Mouse (Mus musculus): ENCODE results near the gene Tnni2. TPM values are rescaled to one million over a fixed set of nuclear protein-coding genes. Genes with fewer than 3 reads are reported as not detected.

Tnni2 gene
- total RNA-seq, 2 experiments from 2014 or later: 0.50 to 0.89 TPM

DNA sequence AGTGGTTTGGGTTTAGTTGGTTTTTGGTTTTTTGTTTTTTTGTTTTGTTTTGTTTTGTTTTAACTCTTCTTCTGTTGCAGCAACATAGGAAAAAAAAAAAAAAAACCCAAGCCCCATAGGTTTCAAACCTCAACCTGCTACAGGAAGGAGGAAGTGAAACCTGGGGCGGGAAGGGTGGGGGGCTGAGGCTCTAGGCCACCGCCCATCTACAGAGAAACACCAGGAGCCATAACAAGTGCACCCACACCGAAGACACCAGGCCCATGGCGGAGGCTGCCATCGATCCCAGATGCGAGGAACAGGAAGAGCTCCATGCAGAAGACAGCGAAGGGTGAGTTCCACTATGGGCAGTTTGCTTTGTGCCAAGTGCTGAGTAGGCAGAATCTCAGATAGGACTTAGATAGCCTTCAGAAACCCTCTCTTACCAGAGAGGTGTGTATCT is 19.0 kb downstream of the Tnni2 start, which contains the start of gene Lsp1:
TSS of gene Lsp1 (plus strand) at position 174 of the 442 bp plus-strand sequence.
- no peak for DNase-seq

DNA sequence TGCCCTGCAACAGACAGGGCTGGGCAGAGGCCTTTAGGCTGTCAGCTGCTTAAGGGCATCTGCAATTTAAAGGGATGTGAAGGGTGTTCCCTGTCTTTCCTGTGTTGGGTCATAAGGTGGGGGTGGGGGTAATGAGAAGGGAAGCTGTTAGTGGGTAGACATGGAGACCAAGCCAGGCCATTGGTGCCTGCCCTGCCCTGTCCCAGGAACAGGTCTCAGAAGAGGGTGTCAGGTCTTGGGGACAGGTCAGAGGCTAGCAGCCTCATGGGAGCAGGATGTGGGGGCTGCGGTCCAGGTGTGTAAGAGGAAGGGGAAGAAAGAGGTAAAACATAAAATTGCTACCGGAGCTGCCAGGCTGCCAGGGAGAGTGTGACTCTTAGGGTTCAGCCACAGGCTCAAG is 19.8 kb downstream of the Tnni2 start:
- no peak for DNase-seq

DNA sequence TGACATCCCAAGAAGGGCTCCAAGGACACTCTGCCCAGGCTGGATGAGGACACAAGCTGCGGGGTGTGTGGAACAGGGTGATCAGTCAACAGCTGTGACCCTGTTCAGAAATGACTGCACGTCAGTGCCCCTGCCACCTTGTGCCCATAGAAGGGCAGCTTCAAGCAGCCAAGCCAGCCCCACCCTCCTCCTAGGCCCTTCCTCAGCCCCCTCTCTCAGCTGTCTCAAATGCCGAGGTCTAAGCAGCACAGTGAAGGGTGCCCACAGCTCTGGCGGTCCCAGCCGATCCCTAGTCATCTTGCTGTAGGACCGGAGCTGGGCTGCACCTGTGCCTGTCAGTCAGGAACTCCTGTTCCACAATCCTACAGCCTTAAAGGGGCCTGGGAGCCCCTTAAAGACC is 20.6 kb downstream of the Tnni2 start:
- no peak for DNase-seq

DNA sequence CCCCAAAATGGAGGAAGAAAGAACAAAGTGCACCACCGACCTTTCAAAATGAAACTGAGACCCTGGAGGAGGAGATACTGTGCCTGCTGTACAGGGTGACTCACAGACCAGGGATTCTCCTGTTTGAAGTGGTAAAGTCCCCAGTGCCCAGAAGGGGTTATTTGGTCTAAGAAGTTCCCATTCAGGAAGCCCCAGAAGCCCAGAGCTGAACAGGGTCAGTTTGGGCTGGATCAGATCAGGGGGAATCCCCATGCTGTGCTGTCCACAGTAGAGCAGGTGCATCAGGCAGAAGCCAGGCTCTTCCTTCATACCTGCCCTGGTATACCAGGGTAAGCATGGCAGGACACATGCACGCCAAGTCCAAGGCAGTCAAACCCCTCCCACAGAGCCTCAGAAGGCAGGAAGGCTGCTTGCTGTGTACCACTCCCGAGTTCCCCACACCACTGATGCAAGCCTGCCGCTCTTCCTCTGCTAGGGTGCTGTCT is 21.0 kb downstream of the Tnni2 start:
- no peak for DNase-seq

DNA sequence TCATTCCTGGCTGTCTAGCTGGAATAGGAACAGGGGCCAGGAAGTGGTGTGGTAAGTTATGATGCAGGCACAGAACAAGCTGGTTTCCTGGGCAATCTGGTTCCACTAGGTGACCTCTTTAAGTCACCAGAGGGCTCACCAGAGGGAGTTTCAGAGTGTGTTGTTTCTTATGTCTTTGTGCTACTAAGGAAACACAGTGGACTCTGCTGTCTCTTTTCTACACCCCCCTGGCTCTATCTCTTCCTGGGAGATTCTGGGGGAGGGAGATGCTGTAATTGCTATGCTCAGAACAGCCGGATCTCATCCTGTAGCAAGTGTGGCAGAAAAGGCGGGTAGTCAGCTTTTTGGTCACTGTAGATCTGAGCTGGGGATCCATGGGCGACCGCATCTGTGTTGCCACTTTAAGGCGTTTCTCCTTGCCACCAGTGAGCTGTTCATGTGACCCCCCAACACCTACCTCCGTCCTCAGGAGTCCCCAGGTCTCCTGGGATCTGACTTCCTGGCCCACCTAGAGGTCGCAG is 28.6 kb downstream of the Tnni2 start:
- no peak for DNase-seq

DNA sequence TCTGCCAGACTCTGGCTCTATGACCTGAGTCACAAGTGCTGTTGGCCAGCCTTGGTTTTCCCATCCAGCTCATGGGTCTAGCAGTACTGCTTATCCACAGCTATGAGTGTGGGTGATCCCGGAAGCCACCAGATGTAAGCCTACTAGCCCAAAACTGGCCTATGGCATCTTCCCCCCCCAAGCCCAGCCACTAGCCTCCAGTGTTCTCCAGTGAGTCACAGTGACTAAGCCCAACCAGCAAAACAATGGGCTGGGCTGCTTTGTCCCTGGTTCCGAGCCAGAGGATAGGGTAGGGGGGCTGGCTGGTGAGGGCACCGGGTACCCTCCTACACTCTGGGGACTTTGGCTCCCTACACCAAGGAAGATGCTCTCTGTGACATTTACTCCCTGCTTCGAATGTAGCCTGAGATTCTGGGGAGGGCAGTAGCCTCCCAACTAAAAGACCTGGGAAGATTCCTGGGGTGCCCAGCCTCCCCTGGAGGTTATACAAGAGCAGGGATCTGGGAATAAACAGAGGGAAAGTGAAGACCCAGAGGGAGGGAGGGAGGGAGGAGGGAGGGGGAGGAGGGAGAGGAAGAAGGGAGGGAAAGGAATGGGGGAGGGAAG is 29.3 kb downstream of the Tnni2 start:
- peak; percentile 24 to 49 for DNase-seq

DNA sequence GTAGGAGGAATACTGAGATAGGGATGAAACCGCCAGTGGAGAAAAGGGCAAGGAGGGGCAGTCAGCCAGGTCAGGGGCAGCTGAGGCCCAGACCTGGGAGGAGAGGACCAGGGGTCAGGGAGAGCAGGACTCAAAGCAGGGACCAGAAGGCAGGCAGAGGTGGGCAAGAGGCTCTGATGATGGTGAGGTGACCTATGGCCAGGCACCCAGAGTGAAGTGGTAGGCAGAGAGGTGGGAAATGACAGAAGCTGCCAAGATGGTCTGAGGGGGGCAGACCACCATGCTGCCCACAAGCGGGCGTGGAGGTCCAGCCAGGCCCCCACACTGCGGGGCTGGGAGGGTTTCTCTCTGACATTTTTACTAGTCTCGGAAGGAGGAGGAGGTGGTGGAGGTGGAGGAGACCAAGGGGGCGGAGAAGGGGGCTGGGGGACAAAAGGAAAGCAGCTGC is 29.8 kb downstream of the Tnni2 start:
- DNase-seq: no peak

DNA sequence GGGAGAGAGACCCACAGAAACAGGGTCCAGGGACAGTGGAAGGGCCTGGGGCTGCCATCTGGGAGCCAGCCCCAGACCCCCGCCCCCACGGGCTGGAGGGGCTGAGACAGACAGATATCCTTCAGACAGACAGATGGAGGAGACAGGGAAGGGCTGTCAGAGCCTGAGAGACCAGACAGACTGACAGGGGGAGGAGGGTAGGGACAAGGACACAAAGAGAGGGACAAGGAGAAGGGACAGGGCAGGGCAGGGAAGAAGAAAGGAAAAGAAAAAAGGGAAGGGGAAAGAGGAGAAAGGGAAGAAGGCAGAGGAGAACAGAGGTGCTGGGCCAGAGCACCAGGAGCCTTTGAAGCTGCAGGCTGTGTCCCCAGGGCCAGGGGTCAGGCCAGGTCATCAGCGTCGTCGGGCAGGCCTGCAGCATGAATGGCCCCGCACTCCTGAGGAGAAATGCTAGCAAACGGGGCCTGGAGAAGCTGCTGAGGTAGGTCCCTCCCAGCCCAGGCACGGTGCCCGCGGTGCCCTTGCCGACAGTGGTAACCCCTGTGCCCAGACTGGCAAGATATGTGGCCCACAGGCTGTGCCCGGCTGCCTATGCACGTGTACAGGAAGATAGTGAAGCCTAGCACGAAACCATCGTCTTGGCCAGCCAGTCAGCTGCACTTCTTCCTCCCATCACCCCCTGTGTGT is 30.4 kb downstream of the Tnni2 start:
- DNase-seq: peak; percentile 16 to 61

DNA sequence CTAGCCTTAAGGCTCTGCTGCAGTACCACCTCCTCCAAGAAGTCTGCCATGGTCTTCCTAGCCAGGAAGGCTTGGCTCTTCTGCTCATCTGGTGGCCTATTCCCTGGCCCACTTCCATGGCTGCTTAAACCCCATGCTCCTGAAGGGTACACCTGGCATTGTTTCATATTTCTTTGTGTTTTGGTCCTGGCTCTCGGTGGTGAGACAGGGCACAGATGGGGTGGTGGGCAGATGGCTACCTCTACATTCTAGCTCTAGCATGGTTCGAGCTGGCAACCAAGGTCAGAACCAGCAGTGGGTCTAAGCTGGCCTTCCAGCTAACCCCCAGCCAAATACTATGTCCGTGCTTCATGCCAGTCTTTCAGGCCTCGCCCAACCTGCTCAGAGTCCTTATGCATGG is 31.3 kb downstream of the Tnni2 start:
- DNase-seq: no peak

DNA sequence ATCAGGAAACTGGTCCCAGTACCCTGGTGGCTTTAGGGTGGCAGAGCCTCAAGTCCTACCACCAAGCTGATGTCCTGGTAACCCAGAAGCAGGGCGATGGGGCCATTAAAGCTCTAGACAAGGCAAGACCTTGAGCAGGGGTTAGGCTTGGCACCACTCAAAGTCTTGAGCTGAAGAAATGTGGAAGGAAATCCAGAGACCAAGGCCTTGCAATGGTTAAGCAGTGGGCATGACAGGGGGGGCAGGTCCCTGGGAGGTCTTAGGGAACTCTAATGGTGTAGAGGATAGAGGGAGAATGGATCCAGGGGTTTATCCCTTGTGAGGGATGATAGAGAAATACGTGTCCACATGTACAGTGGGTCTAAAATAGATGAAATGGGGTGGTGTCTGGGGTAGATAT is 31.9 kb downstream of the Tnni2 start:
- no peak for DNase-seq

DNA sequence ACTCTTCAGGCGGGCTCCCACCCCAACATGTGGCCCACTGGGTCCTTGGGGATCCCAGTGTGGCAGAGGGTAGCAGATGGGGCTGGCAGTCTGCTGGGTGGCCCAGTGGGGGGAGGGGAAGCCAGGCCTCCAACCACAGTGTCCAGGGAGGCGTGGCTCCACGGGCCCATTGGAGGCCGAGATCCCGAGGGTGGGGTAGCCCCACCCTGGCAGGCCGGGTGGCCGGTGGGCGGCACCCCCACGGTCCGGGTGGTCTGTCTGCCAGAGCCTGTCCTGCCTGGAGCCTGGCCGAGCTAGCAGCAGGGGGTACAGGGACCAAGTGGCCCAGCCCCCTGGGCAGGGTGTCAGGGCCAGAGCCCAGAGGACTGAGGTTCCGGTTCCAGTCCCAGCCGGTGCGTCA is 33.2 kb downstream of the Tnni2 start:
- no peak for DNase-seq

DNA sequence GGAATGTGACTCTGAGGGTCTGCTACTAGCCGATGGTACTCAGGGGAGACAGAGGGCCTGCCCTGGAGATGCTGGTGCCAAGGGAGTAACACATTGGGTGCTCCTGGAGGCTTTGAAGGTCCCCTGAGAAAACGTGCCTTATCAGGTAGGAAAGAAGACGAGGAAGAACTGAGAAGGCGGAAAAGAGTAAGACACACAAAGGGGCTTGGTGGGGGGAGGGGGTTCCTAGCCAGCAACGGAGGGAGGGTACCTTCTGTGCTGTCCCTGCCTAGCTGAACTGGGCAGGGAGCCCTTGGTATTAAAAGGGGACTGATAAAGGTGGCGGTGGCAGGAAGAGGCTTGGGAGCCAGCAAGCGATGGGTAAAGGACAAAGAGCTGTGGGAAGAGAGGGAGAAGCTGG is 34.0 kb downstream of the Tnni2 start:
- no peak for DNase-seq

DNA sequence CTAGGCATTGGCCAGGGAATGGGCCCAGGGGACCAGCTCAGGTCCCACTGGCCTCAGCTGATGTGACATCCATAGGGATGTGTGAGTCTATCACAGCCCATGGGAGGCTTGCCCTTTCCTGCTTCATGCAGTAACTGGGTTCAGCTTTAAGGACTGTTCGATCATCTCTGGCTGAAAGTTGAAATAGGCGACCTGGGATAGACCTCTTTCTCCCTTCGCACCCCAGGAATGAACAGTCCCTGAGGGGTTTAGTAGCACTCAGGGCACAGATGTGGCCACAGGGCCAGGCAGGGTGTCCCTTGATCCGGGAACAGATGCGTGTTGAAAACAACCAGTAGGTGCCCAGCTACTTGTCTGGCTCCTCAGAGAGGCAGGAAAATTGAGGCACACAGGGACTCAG is 34.7 kb downstream of the Tnni2 start:
- no peak for DNase-seq

DNA sequence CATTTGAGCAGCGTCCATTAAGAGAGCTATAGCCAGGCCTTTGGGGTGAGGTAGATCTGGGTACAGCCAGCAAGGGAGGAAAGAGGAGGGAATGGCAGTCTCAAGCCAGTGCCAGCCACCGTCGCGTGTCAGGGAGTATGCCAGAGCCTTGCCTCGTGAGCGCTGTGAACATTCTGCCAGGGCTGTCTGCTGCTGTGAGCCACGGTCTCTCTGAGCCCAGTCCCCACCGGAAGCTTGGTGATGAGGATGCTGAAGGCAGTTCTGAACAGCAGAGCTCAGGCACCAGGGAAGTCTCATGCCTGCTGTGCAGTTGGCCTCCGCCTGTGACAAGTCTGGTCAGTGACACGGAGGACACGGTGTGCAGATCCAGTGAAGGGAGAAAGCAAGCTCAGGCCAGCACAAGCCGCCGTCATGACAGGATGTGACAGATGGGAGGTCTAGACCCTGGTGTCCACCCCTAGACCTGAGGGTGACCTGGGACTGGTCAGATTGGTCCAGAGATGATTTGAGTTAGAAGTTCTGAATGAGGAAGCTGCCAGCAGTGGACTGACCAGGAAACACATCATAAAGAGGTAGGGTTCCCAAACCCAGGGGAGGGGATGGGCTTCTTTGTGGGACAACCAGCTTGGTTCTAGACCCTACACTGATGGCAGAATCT is 35.3 kb downstream of the Tnni2 start:
- no peak for DNase-seq

DNA sequence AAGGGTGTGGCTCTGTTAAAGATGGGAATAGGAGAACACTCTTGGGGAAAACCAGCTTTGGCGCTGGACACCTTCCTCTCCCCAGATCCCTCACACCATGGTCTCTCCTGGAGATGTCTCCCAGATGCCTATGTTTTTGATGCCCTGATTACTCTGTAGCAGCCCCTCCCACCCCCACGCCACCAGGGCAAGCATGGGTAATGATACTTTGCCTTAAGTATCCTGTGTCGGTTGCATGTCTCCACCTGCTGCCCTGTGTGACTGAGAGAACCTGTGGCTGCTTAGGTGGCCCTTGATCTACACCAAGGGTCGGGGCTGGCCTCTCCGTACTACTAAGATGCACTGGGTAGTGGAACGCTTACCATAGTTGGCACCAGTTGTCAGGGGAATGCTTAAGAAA is 36.4 kb downstream of the Tnni2 start:
- no peak for DNase-seq

DNA sequence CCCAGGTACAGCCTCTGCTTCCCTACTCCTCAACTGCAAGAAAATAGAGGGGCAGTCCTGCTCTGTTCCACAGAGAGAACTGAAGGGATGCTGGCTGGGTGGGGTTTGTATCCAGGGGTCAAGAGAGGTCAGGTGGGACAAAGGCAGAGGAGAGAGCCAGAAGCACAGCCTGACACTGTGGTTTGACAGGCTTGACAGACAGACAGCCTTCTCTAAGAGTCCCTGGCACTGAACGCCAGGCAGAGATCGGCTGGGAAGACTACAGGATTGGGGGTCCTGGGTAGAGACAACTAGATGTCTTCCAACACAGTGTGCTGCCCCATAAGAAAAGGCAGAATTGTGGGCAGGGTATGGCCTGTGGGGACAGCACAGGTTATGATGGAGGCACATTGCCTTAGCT is 37.0 kb downstream of the Tnni2 start:
- no peak for DNase-seq

DNA sequence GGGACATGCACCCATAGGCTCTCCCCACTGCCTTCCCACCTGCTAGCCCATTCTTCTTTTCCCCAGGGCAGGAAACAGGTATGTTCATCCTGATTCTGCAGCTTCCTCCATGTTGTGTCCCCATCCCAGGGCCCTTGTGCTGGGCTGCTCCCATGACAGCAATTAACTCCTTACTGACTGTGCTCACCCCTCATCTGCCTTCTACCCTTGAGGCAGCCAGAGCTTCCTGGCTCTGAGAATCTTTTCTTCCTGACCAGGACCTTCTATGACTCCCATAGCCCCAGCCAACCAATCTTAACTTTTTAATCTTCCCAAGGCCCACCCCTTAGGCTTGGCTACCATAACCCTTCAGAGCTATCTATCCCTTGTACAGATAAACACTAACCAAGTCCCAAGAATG is 37.7 kb downstream of the Tnni2 start:
- no peak for DNase-seq

DNA sequence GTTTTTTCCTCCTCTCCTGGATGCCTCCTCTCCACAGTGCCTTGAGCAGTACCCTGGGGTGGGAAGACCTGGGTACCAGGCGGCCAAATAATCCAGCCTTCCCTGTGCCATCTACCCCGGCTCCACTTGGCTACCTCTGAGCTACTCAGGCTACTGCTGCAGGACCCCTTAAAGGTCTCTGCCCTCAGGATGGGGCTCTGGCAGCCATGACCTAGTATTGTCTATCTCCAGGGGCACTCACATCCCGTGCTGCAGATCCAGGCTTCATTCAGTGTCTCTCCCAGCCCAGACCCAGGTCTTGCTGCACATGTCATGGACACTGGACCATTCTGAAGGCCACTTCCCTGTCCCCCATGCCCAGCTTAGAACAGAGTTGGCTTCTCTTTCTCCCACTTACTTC is 38.3 kb downstream of the Tnni2 start:
- no peak for DNase-seq

DNA sequence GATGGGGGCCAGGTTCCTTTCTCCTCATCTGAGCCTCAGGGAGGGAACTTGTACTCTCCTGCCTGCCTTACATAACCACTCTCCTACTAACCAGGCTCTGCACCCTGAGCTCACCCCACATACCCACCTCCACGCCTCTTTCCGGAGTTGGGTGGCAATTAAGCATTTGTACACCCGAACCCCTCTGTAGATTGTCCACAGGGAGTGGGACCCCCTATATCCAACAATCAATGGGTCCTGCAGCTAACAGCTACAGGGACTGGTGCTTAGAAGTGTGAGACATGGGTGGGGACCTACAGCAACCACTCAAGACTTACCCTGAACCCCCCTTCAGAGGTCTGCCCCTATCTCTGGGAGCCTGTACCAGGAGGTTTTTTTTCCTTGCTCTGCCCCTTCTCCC is 39.1 kb downstream of the Tnni2 start:
- no peak for DNase-seq

DNA sequence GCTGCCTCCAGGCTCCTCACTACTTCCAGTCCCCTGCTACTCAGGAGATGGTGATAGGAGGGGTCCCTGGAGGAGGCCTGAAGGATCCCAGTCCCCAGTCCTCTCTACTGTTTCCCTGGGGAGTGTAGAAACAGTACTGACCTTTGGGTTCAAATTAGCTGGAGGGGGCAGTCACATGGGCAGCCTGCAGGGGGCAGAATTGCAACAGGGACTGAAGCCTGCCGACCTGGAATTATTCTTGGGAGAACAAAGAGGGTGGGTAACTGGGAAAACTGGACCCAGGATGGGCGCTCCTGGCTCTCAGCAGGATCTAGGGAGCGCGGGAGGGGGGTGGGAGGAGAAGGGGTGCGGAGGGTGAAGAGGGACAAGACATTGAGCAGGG is 39.6 kb downstream of the Tnni2 start:
- DNase-seq: peak; percentile 47 to 64

DNA sequence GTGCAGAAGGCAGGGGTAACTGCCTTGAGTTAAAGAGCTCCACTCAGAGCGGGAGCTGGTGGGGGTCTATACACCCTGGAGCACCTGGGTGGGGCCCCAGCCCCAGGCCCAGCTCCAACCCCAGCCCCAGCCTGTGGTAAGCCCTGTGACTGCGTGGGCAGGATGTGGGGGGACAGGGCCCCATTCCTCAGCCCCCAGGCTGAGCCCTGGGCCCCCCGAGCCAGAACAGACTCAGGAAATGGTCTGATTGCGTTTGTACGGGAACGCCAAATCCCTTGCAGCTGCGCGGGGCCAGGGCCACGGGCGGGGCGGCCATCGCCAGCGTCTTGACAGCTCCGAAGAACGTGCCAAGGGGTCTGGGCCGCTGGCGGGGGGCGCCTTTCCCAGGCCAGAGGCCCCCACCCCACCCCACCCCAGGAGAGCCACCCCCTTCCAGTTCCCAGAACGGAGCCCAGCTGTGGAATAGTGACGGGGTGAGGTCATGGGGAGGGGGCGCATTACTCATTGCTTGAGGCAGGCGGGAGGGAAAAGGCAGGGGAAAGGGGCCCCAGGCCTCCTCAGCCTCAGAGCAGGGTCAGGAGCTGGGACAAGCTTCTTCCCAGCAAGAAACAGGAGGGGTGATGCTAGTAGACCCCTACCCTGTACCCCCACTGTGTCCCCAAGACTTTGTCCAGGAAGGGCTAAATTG is 40.1 kb downstream of the Tnni2 start:
- DNase-seq: no peak

DNA sequence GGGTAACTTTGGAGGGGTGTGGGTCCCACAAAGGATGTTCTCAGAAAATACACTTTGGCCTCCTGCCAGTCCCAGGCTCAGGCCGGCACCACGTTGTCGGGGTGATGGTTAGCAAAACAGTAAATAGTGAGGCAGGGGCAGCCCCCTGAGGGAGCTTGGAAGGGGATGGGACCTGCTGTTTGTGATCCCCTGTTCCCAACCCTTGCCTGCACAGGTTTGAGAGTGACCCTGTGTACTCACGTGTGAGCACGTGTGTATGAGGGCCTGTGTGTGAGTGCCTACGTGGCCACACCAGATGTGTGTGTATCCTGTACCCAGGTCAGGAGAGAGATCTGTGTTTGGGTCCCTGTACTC is 40.6 kb downstream of the Tnni2 start:
- DNase-seq: no peak

DNA sequence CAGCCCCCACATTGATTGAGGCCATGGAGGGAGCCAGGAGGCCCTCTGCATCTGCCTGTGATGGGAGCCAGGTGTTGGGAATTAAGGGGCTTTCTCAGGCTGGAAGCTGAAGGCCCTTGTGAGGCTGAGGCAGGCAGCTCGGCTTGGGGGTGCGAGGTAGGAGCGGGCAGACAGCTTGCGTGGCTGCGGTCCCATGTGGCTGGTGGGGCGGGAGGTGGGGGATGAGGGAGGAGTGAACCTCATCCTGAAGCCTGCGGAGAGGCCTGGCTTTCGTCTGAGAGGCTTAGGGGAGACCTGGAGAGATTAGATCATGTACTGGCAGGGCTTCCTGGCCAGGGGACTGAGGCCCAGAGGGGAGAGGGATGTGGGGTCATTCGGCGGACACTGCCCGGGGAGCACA is 41.5 kb downstream of the Tnni2 start:
- no peak for DNase-seq

Measured in adrenal gland, postnatal 36 days (tissue).